20 mouse cellular contexts compared by ENCODE assay signal in genomic region chr2:43254709-43255108, GRCm38 (mm10).
"Had no signal": no experiment of that assay in that cellular context is flagged by ENCODE, and none has a peak within 500 bp of the region (broad histone marks: within the 10 kb centered on the region; RNA-seq: fewer than 3 reads in every experiment).

No protein-coding gene starts in this region.

- H3K27ac ChIP-seq: lung, embryonic 15.5 days; macrophage; midbrain, embryonic 13.5 days; midbrain, embryonic 15.5 days; neural tube, embryonic 12.5 days had no signal

- DNase-seq: liver, postnatal 0 days; lung, adult 2 months; lung, postnatal 14 days; lung, postnatal 36 days; retina, postnatal 1 day; right cerebral cortex, adult 18-20 months; right cerebral cortex, postnatal 25 days; right cerebral cortex, postnatal 4 days; spleen, adult 18-20 months; thymus, adult 18-20 months; thymus, postnatal 14 days; thymus, postnatal 36 days had no signal

- H3K4me3 ChIP-seq: lung, embryonic 15.5 days; megakaryocyte, embryonic 14.5 days; midbrain, embryonic 13.5 days; midbrain, embryonic 15.5 days; neural tube, embryonic 12.5 days had no signal

- ATAC-seq: liver, postnatal 0 days; lung, postnatal 0 days; midbrain, embryonic 13.5 days; midbrain, embryonic 15.5 days had no signal

- H3K9me3 ChIP-seq: lung, embryonic 15.5 days; megakaryocyte, embryonic 14.5 days; midbrain, embryonic 13.5 days; midbrain, embryonic 15.5 days; neural tube, embryonic 12.5 days had no signal

- H3K4me2 ChIP-seq: lung, embryonic 15.5 days; midbrain, embryonic 11.5 days; midbrain, embryonic 13.5 days; midbrain, embryonic 15.5 days; neural tube, embryonic 12.5 days had no signal

- H3K9ac ChIP-seq: liver, postnatal 0 days; lung, embryonic 15.5 days; midbrain, embryonic 13.5 days; midbrain, embryonic 15.5 days; neural tube, embryonic 12.5 days had no signal

- H3K36me3 ChIP-seq: lung, embryonic 15.5 days; midbrain, embryonic 13.5 days; midbrain, embryonic 15.5 days; neural tube, embryonic 12.5 days had no signal

- H3K27me3 ChIP-seq: lung, embryonic 15.5 days; megakaryocyte, embryonic 14.5 days; midbrain, embryonic 13.5 days; midbrain, embryonic 15.5 days; neural tube, embryonic 12.5 days had no signal

- H3K4me1 ChIP-seq: lung, embryonic 15.5 days; megakaryocyte, embryonic 14.5 days; midbrain, embryonic 13.5 days; midbrain, embryonic 15.5 days; neural tube, embryonic 12.5 days had no signal
